Mouse (Mus musculus): ENCODE results near the gene Arhgap40. TPM values are rescaled to one million over a fixed set of nuclear protein-coding genes. Genes with fewer than 3 reads are reported as not detected.

Gene Arhgap40
- polyA plus RNA-seq (2012; ENCODE audit: insufficient read depth, insufficient read length, missing spikeins), result not detected in 2 replicates

DNA sequence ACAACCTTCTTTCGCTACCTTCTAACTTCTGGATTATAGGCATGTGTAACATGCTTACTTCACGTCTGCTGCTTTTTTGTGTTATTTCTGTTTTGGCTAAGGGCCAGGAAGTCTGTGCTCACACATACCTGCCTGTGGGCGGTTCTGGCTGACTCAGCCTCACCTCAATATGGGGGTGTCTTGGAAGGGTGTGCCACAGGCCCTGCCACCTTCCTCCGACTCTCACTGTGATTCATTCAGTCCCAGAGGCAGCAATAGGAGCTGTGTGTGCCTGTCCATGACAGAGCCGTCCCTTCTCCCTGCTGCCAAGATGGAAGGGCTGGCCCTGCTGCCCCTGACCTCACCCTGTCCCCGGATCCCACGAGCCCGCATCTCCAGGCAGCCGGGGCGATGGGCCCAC, at the start of gene Arhgap40:
TSS of gene Arhgap40 (plus strand) at position 269 of the 400 bp plus-strand sequence.
- no peak within 1 kb of the TSS for H3K27ac ChIP-seq (ENCODE audit: insufficient read depth, low read depth, low read length)
- no peak for TF ChIP-seq POLR2A (IDR thresholded peaks at IDR 0.05; ENCODE audit: borderline replicate concordance, low read depth, low read length)
- TF ChIP-seq CTCF (IDR thresholded peaks at IDR 0.05; ENCODE audit: low read depth, low read length), result no peak
- H3K4me1 ChIP-seq (ENCODE audit: control insufficient read depth, insufficient read depth, low read length), result no peaks in the 10 kb centered on the region
- no peak within 1 kb of the TSS for H3K4me3 ChIP-seq (ENCODE audit: insufficient read depth, low read length)

DNA sequence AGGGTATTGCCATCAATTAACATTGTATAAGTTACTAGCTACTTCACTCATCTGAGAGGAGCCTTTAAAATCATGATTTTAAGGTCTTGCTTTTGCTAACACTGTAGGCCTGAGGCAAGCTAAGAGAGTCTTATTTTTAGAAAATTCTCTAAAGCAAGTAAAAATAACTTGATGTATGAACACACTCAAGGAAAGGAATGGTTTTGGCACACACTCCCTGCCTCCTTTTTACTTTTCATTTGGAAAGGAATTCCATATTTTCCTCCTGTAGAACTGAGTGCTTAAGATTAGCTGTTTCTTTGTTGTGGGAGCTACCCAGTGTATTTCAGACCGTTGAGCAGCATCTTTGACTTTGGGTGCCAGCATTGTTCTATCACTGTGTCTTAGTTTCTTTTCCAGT, 38.4 kb upstream of the Arhgap40 start:
- TF ChIP-seq POLR2A (IDR thresholded peaks at IDR 0.05; ENCODE audit: borderline replicate concordance, low read depth, low read length) (no peak), CTCF (IDR thresholded peaks at IDR 0.05; ENCODE audit: low read depth, low read length) (no peak)
- Histone ChIP-seq H3K4me1 (ENCODE audit: control insufficient read depth, insufficient read depth, low read length) (no peaks in the 10 kb centered on the region), H3K4me3 (ENCODE audit: insufficient read depth, low read length) (no peak overlapping the region), H3K27ac (ENCODE audit: insufficient read depth, low read depth, low read length) (no peak overlapping the region)

DNA sequence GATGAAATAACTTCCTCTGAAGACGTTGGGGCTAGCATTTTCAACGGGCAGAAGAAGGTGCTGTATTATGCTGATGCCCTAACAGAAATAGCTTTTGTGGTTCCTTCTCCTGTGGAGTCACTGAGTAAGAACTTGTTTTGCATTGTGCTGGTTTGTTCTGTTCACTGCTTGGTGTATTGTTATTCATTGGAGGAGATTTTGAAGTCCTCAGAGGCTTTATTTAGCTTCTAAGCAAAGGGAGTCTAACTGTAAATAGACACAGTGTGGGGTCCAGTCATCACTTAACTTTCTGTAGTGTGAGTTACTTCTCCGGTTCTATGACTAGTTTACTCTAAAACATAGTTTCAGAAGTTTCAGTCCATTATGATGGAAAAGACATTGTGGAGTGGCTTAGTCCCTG, 35.0 kb upstream of the Arhgap40 start:
- no peak overlapping the region for H3K27ac ChIP-seq (ENCODE audit: insufficient read depth, low read depth, low read length)
- H3K4me1 ChIP-seq (ENCODE audit: control insufficient read depth, insufficient read depth, low read length), result no peaks in the 10 kb centered on the region
- TF ChIP-seq CTCF (IDR thresholded peaks at IDR 0.05; ENCODE audit: low read depth, low read length), result no peak
- TF ChIP-seq POLR2A (IDR thresholded peaks at IDR 0.05; ENCODE audit: borderline replicate concordance, low read depth, low read length), result no peak

DNA sequence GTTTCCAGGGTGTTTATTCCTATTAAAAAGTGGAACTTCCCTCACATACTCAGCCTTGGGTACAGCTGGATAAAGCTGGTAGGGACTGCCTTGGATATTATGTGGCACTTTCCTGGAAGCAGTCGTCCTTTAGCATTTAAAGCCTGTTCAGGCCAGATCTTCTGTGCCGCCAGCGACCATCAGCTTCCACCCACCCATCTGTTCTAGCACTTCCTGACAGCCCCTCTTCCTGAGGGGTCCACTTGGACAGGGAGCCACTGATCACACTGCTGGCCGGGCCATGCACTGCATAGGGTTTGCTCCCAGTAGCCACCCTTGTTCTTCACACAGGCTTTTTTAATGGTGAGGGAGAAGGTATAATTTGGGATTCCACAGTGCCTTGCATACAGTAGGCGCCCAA, 14.1 kb upstream of the Arhgap40 start:
- H3K4me3 ChIP-seq (ENCODE audit: insufficient read depth, low read length), result no peak overlapping the region
- TF ChIP-seq POLR2A (IDR thresholded peaks at IDR 0.05; ENCODE audit: borderline replicate concordance, low read depth, low read length) (no peak), CTCF (IDR thresholded peaks at IDR 0.05; ENCODE audit: low read depth, low read length) (no peak)
- H3K4me1 ChIP-seq (ENCODE audit: control insufficient read depth, insufficient read depth, low read length), result peaks cover 2% of the 10 kb centered on the region; the same call in 1 of the 2 replicates
- H3K27ac ChIP-seq (ENCODE audit: insufficient read depth, low read depth, low read length), result no peak overlapping the region

More for the DNA sequence above, 35.0 kb upstream of the Arhgap40 start:
- H3K4me3 ChIP-seq (ENCODE audit: insufficient read depth, low read length), result no peak overlapping the region

DNA sequence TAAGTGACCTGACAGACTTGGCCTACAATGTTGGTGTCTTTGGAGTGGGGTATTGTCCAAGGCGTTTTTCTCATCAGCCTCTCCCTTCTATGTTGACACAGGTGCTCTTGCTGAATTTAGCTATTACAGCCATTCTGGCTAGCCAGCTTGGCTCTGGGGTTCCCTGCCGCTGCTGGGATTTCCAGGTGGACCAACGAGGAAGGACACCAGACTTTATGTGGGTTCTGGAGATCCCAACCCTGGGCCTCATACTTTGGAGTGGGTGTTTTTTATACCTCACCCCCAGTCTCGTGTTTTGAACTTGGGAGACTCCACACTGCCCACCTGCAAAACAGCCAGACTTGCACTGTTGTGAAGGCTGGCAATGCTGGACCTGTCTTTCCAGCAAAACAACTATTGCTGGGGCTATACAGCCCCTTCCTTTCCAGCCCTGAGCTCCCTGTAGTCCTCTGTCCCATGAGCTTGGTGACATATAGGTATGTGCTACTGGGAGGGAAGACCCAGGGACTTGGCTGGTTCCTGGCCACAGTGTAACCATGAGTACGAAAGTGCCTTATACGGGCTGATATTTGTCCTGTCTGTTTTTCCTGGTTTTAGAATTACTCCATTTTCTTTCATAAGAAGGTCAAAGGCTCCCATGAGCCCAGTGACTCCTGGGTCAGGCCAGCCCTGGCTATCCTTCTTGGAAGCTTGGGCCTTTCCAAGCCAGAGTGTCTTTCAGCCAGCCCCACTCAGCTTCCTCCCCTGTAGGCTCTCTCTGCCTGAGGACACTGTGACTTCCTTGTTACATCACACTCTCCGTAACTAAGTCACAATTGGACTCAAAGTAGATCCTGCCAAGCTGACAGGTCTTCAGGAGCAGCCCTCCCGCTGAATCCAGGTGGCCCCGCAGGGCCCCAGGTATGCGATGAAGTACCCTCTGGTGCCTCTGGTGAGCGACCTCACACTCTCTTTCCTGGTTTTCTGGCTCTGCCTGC, 10.5 kb upstream of the Arhgap40 start, which contains the start of gene Adig:
TSS of gene Adig (plus strand) at position 777 of the 977 bp plus-strand sequence.
- no peak for TF ChIP-seq POLR2A (IDR thresholded peaks at IDR 0.05; ENCODE audit: borderline replicate concordance, low read depth, low read length)
- TF ChIP-seq CTCF (IDR thresholded peaks at IDR 0.05; ENCODE audit: low read depth, low read length), result no peak
- Histone ChIP-seq H3K27ac (ENCODE audit: insufficient read depth, low read depth, low read length) (no peak within 1 kb of the TSS), H3K4me3 (ENCODE audit: insufficient read depth, low read length) (no peak within 1 kb of the TSS), H3K4me1 (ENCODE audit: control insufficient read depth, insufficient read depth, low read length) (peaks cover 2% of the 10 kb centered on the region; the same call in 1 of the 2 replicates)

DNA sequence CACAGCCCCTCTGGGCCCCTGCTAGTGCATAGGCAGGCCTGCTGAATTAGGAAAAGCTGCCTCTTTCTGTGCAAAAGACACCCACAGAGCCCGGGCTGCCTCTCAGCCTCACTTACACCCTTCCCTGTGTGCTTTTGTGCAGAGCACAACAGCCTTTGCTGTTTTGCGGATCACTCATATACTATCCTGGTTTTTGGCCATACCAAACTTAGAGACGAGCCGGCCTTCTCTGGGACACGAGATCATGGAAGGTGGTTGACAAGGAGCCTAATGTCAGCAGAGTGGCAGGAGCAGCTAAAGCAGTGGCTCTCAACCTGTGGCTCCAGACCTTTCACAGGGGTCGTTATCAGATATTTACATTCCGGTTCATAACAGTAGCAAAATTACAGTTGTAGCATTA, 9.4 kb upstream of the Arhgap40 start:
- TF ChIP-seq POLR2A (IDR thresholded peaks at IDR 0.05; ENCODE audit: borderline replicate concordance, low read depth, low read length) (no peak), CTCF (IDR thresholded peaks at IDR 0.05; ENCODE audit: low read depth, low read length) (no peak)
- Histone ChIP-seq H3K4me1 (ENCODE audit: control insufficient read depth, insufficient read depth, low read length) (no peaks in the 10 kb centered on the region), H3K4me3 (ENCODE audit: insufficient read depth, low read length) (no peak overlapping the region), H3K27ac (ENCODE audit: insufficient read depth, low read depth, low read length) (no peak overlapping the region)

DNA sequence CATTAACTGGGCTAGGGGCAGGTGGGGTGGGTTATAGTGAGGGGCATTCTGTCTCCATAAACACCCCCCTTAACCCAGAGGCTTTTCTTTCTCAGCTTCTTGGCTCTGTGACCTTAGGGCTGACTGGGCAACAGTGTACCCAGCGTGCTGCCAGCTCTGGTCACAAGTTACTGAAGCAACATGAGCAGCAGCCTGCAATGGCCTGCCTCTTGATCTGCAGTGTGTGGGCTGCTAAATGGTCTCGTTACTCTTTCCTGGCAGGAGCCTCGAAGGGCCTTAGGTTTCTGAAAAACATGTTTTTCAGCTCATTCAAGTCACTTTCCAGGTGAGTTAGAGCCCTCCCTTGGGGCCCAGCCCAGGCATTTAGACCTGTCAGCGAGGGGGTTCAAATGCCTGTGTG, 8.9 kb upstream of the Arhgap40 start:
- H3K4me1 ChIP-seq (ENCODE audit: control insufficient read depth, insufficient read depth, low read length), result no peaks in the 10 kb centered on the region
- no peak overlapping the region for H3K4me3 ChIP-seq (ENCODE audit: insufficient read depth, low read length)
- H3K27ac ChIP-seq (ENCODE audit: insufficient read depth, low read depth, low read length), result no peak overlapping the region
- TF ChIP-seq CTCF (IDR thresholded peaks at IDR 0.05; ENCODE audit: low read depth, low read length) (no peak), POLR2A (IDR thresholded peaks at IDR 0.05; ENCODE audit: borderline replicate concordance, low read depth, low read length) (no peak)

DNA sequence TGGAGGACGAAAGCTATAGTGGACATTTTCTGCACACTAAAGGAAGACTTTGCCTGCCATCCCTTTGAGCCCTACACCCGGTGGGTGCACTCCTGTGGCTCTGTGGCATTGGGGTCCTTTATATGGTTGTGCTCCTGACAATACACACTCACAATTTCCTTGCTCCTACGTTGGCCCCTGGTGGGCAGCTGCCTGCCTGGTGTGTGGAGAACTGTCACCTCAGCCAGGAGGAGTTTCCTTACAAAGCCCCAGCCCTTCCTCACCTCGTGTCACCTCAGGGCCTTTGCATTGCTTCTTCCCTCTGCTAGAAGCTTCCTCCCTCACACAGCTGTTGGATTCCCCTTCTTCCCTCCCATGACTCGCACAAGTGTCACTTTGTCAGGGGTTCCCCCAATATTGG, 6.1 kb upstream of the Arhgap40 start:
- no peaks in the 10 kb centered on the region for H3K4me1 ChIP-seq (ENCODE audit: control insufficient read depth, insufficient read depth, low read length)

DNA sequence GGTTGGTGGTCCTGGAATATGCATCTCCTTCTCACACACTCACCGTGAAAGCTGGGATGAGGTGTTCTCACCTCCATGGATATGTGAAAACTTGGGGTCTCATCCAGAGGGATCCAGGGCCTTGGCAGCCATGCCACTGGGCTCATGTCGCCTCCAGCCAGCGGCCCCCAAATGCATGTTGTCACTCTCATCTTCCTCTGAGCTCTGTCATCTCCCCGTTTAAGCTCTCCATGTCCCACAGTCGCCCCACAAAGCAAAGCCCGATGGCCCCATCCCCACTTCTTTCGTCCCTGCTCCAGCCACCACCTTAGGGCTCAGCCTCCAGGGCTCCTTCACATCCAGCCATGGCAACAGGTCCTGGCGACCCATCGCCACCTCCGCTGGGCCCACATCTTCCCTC, 5.5 kb upstream of the Arhgap40 start:
- no peaks in the 10 kb centered on the region for H3K4me1 ChIP-seq (ENCODE audit: control insufficient read depth, insufficient read depth, low read length)
- TF ChIP-seq POLR2A (IDR thresholded peaks at IDR 0.05; ENCODE audit: borderline replicate concordance, low read depth, low read length) (no peak), CTCF (IDR thresholded peaks at IDR 0.05; ENCODE audit: low read depth, low read length) (no peak)
- no peak overlapping the region for H3K4me3 ChIP-seq (ENCODE audit: insufficient read depth, low read length)
- no peak overlapping the region for H3K27ac ChIP-seq (ENCODE audit: insufficient read depth, low read depth, low read length)

More for the DNA sequence above, 6.1 kb upstream of the Arhgap40 start:
- H3K27ac ChIP-seq (ENCODE audit: insufficient read depth, low read depth, low read length), result no peak overlapping the region
- H3K4me3 ChIP-seq (ENCODE audit: insufficient read depth, low read length), result no peak overlapping the region
- no peak for TF ChIP-seq CTCF (IDR thresholded peaks at IDR 0.05; ENCODE audit: low read depth, low read length)
- TF ChIP-seq POLR2A (IDR thresholded peaks at IDR 0.05; ENCODE audit: borderline replicate concordance, low read depth, low read length), result no peak

DNA sequence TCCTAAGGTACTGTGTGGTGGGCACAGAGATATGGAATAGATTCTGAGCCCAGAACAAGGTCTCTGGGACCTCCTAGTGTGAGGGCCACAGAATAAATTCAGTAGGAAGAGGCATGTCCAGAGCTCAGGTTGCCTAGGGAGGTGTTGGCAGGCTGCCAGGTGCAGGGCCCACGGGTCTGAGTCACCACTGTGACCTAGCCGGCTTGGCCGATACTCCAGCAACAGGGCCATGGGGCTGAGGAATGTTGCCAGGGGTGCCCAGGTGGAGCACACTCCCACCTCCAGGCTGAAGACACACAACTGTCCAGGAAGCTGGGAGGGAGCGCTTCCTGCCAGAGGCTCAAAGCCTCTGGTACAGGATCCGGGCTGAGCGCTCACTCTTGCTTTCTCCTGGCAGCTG, 1.9 kb upstream of the Arhgap40 start:
- no peak overlapping the region for H3K4me3 ChIP-seq (ENCODE audit: insufficient read depth, low read length)
- TF ChIP-seq POLR2A (IDR thresholded peaks at IDR 0.05; ENCODE audit: borderline replicate concordance, low read depth, low read length) (no peak), CTCF (IDR thresholded peaks at IDR 0.05; ENCODE audit: low read depth, low read length) (no peak)
- no peaks in the 10 kb centered on the region for H3K4me1 ChIP-seq (ENCODE audit: control insufficient read depth, insufficient read depth, low read length)
- no peak overlapping the region for H3K27ac ChIP-seq (ENCODE audit: insufficient read depth, low read depth, low read length)

Data from bone marrow macrophage, adult 2 months (primary cell).